Mouse (Mus musculus) limb, embryonic 13.5 days (tissue): ENCODE measurements around the gene Lgr6. TPM values are rescaled to one million over a fixed set of nuclear protein-coding genes. Genes with fewer than 3 reads are reported as not detected.

Source experiments
- ATAC-seq: fragments of 200-750 bp; cut with Nextera tagmentation; 2 replicates; pipeline ENCODE4 v1.8.0; 2017; ENCODE audit warnings: low read depth, moderate number of reproducible peaks, moderate TSS enrichment; ENCODE audit not compliant: low FRiP score
- H3K27ac ChIP-seq: fragments of 300-500 bp; sonication (generic); 2 replicates; pipeline ENCODE4 v1.5.1; 2015; ENCODE audit warnings: inconsistent platforms, mild to moderate bottlenecking, moderate library complexity
- H3K27me3 ChIP-seq: fragments of 300-500 bp; sonication (generic); 2 replicates; pipeline ENCODE4 v1.6.1; 2015; ENCODE audit warnings: mild to moderate bottlenecking, inconsistent platforms
- H3K36me3 ChIP-seq: fragments of 300-500 bp; sonication (generic); 2 replicates; pipeline ENCODE4 v1.6.1; 2015; ENCODE audit warnings: inconsistent platforms, mild to moderate bottlenecking, moderate library complexity
- H3K4me1 ChIP-seq: fragments of 300-500 bp; sonication (generic); 2 replicates; pipeline ENCODE4 v1.6.1; 2015; ENCODE audit warnings: inconsistent platforms
- H3K4me2 ChIP-seq: fragments of 300-500 bp; sonication (generic); replicated peaks from 2 replicates; pipeline ENCODE4 v1.6.1; 2015; ENCODE audit warnings: inconsistent platforms, mild to moderate bottlenecking, moderate library complexity
- H3K4me3 ChIP-seq: fragments of 300-500 bp; sonication (generic); 2 replicates; pipeline ENCODE4 v1.5.1; 2015; ENCODE audit warnings: moderate library complexity, mild to moderate bottlenecking, inconsistent platforms
- H3K9ac ChIP-seq: fragments of 300-500 bp; sonication (generic); 2 replicates; pipeline ENCODE4 v1.6.1; 2015; ENCODE audit warnings: mild to moderate bottlenecking, inconsistent platforms
- H3K9me3 ChIP-seq: fragments of 300-500 bp; sonication (generic); 2 replicates; pipeline ENCODE4 v1.6.1; 2016; ENCODE audit warnings: inconsistent platforms
- WGBS: fragments of 180-500 bp; shearing (Covaris S2); methylation state at CpG from one replicate; pipeline ENCODE4 v1.1.7; 2015; 5-methylcytosine and 5-hydroxymethylcytosine counted together
- polyA plus RNA-seq: library from polyadenylated mRNA; unstranded; fragments of >200 nt; fragmentation: Nextera tagmentation; extraction: Ambion mirVana; gene quantifications from 2 replicates; pipeline ENCODE4 v1.2.1, GENCODE M21; 2015

The Lgr6 gene
- polyA plus RNA-seq, 1 experiment from 2014 or later = 2.7 TPM

GRCm38 (mm10) chr1:135095189-135095588 is 9.9 kb downstream of the Lgr6 start:
- no peak overlapping the region for H3K4me2 ChIP-seq
- no peak overlapping the region for H3K27ac ChIP-seq
- ATAC-seq = no peak
- H3K36me3 ChIP-seq = no peaks in the 10 kb centered on the region
- H3K4me1 ChIP-seq = peaks cover 32% of the 10 kb centered on the region
- H3K9ac ChIP-seq = no peak overlapping the region; the same call in 1 of the 2 replicates
- H3K9me3 ChIP-seq = no peaks in the 10 kb centered on the region
- peaks cover 19% of the 10 kb centered on the region for H3K27me3 ChIP-seq
- no peak overlapping the region for H3K4me3 ChIP-seq
- 45% methylated on average over 7 of the region's 7 CpGs for WGBS

- H3K4me1 ChIP-seq = peaks cover 35% of the 10 kb centered on the region
- no peaks in the 10 kb centered on the region for H3K36me3 ChIP-seq
- ATAC-seq = no peak
- no peak overlapping the region for H3K4me3 ChIP-seq
- WGBS = 62% methylated on average over 7 of the region's 7 CpGs
- H3K27me3 ChIP-seq = peaks cover 22% of the 10 kb centered on the region
- H3K9me3 ChIP-seq = no peaks in the 10 kb centered on the region
- H3K9ac ChIP-seq = no peak overlapping the region
- H3K4me2 ChIP-seq = no peak overlapping the region
- no peak overlapping the region for H3K27ac ChIP-seq
These were observed 10.4 kb downstream of the Lgr6 start for GRCm38 (mm10) chr1:135094723-135095122.

GRCm38 (mm10) chr1:135090914-135091313 is 14.2 kb downstream of the Lgr6 start:
- Histone ChIP-seq H3K36me3 (no peaks in the 10 kb centered on the region), H3K4me1 (peaks cover 29% of the 10 kb centered on the region), H3K27me3 (peaks cover 35% of the 10 kb centered on the region), H3K4me2 (no peak overlapping the region), H3K4me3 (no peak overlapping the region), H3K9ac (no peak overlapping the region), H3K27ac (no peak overlapping the region), H3K9me3 (no peaks in the 10 kb centered on the region)
- ATAC-seq = no peak
- 78% methylated on average over 3 of the region's 3 CpGs for WGBS

- peaks cover 48% of the 10 kb centered on the region for H3K27me3 ChIP-seq
These were observed 15.4 kb downstream of the Lgr6 start for GRCm38 (mm10) chr1:135089626-135090025.

GRCm38 (mm10) chr1:135087414-135087813 is 17.7 kb downstream of the Lgr6 start:
- no peaks in the 10 kb centered on the region for H3K9me3 ChIP-seq
- no peak overlapping the region for H3K4me2 ChIP-seq
- H3K4me1 ChIP-seq = peaks cover 28% of the 10 kb centered on the region
- H3K36me3 ChIP-seq = no peaks in the 10 kb centered on the region
- H3K4me3 ChIP-seq = no peak overlapping the region
- WGBS = 48% methylated on average over 1 of the region's 1 CpGs
- no peak overlapping the region for H3K27ac ChIP-seq
- no peak for ATAC-seq
- no peak overlapping the region for H3K9ac ChIP-seq
- peaks cover 68% of the 10 kb centered on the region for H3K27me3 ChIP-seq

More at GRCm38 (mm10) chr1:135089626-135090025, 15.4 kb downstream of the Lgr6 start:
- H3K9me3 ChIP-seq = no peaks in the 10 kb centered on the region
- H3K4me3 ChIP-seq = no peak overlapping the region
- H3K36me3 ChIP-seq = no peaks in the 10 kb centered on the region
- 0 out of 2 replicates have a peak overlapping the region, but pooled peaks have one; percentile 3 for H3K27ac ChIP-seq
- 60% methylated on average over 10 of the region's 10 CpGs for WGBS
- H3K4me1 ChIP-seq = peaks cover 28% of the 10 kb centered on the region
- no peak overlapping the region for H3K9ac ChIP-seq
- ATAC-seq = no peak; the same call in 1 of the 2 replicates
- no peak overlapping the region for H3K4me2 ChIP-seq

GRCm38 (mm10) chr1:135086015-135086414 is 19.1 kb downstream of the Lgr6 start:
- H3K27me3 ChIP-seq = peaks cover 77% of the 10 kb centered on the region
- no peak overlapping the region for H3K27ac ChIP-seq
- WGBS = 21% methylated on average over 6 of the region's 7 CpGs
- no peak overlapping the region for H3K4me3 ChIP-seq
- no peaks in the 10 kb centered on the region for H3K36me3 ChIP-seq
- no peak for ATAC-seq
- no peak overlapping the region for H3K9ac ChIP-seq
- peaks cover 25% of the 10 kb centered on the region for H3K4me1 ChIP-seq
- no peaks in the 10 kb centered on the region for H3K9me3 ChIP-seq
- no peak overlapping the region for H3K4me2 ChIP-seq

- Histone ChIP-seq H3K4me1 (peaks cover 25% of the 10 kb centered on the region), H3K9me3 (no peaks in the 10 kb centered on the region), H3K9ac (no peak overlapping the region), H3K27me3 (peaks cover 77% of the 10 kb centered on the region), H3K36me3 (no peaks in the 10 kb centered on the region), H3K4me3 (peak overlapping the region; percentile 17), H3K4me2 (peak overlapping the region; percentile 50), H3K27ac (no peak overlapping the region)
- ATAC-seq = no peak
- 12% methylated on average over 28 of the region's 28 CpGs for WGBS
These were observed 19.7 kb downstream of the Lgr6 start for GRCm38 (mm10) chr1:135085296-135085871.

GRCm38 (mm10) chr1:135083465-135083864 is 21.6 kb downstream of the Lgr6 start:
- peaks cover 65% of the 10 kb centered on the region for H3K27me3 ChIP-seq
- no peaks in the 10 kb centered on the region for H3K36me3 ChIP-seq
- no peak for ATAC-seq
- H3K9me3 ChIP-seq = no peaks in the 10 kb centered on the region
- H3K9ac ChIP-seq = no peak overlapping the region
- H3K4me1 ChIP-seq = peaks cover 8% of the 10 kb centered on the region
- H3K27ac ChIP-seq = no peak overlapping the region
- 58% methylated on average over 9 of the region's 9 CpGs for WGBS
- no peak overlapping the region for H3K4me3 ChIP-seq
- no peak overlapping the region for H3K4me2 ChIP-seq

GRCm38 (mm10) chr1:135082267-135082666 is 22.8 kb downstream of the Lgr6 start:
- no peaks in the 10 kb centered on the region for H3K9me3 ChIP-seq
- 75% methylated on average over 3 of the region's 3 CpGs for WGBS
- no peak for ATAC-seq
- no peak overlapping the region for H3K27ac ChIP-seq
- H3K4me2 ChIP-seq = no peak overlapping the region
- H3K9ac ChIP-seq = no peak overlapping the region
- no peak overlapping the region for H3K4me3 ChIP-seq
- H3K27me3 ChIP-seq = peaks cover 55% of the 10 kb centered on the region
- peaks cover 8% of the 10 kb centered on the region for H3K4me1 ChIP-seq
- no peaks in the 10 kb centered on the region for H3K36me3 ChIP-seq

GRCm38 (mm10) chr1:135079021-135079420 is 26.1 kb downstream of the Lgr6 start:
- 20% methylated on average over 2 of the region's 2 CpGs for WGBS
- Histone ChIP-seq H3K9me3 (0 out of 2 replicates have a peak, but pooled peaks cover 4% of the 10 kb centered on the region), H3K4me3 (no peak overlapping the region), H3K4me1 (no peaks in the 10 kb centered on the region), H3K36me3 (no peaks in the 10 kb centered on the region), H3K9ac (no peak overlapping the region), H3K27me3 (peaks cover 22% of the 10 kb centered on the region), H3K27ac (no peak overlapping the region), H3K4me2 (no peak overlapping the region)
- no peak for ATAC-seq

GRCm38 (mm10) chr1:135076470-135076869 is 28.6 kb downstream of the Lgr6 start:
- Histone ChIP-seq H3K4me1 (no peaks in the 10 kb centered on the region), H3K36me3 (no peaks in the 10 kb centered on the region), H3K9ac (no peak overlapping the region), H3K27me3 (peaks cover 1% of the 10 kb centered on the region; the same call in 1 of the 2 replicates), H3K9me3 (0 out of 2 replicates have a peak, but pooled peaks cover 5% of the 10 kb centered on the region), H3K27ac (no peak overlapping the region), H3K4me2 (no peak overlapping the region), H3K4me3 (no peak overlapping the region)
- ATAC-seq = no peak
- WGBS = 49% methylated on average over 5 of the region's 5 CpGs

- Histone ChIP-seq H3K4me1 (no peaks in the 10 kb centered on the region), H3K4me2 (no peak overlapping the region), H3K4me3 (no peak overlapping the region), H3K9me3 (0 out of 2 replicates have a peak, but pooled peaks cover 5% of the 10 kb centered on the region), H3K9ac (no peak overlapping the region), H3K36me3 (no peaks in the 10 kb centered on the region), H3K27ac (no peak overlapping the region), H3K27me3 (peaks cover under 1% of the 10 kb centered on the region)
- WGBS = 94% methylated on average over 1 of the region's 1 CpGs
- ATAC-seq = no peak
These were observed 29.8 kb downstream of the Lgr6 start for GRCm38 (mm10) chr1:135075270-135075669.

- Histone ChIP-seq H3K27me3 (peaks cover 9% of the 10 kb centered on the region), H3K9me3 (0 out of 2 replicates have a peak, but pooled peaks cover 5% of the 10 kb centered on the region), H3K36me3 (no peaks in the 10 kb centered on the region), H3K9ac (no peak overlapping the region), H3K4me3 (no peak overlapping the region), H3K4me2 (no peak overlapping the region), H3K4me1 (no peaks in the 10 kb centered on the region), H3K27ac (no peak overlapping the region)
- WGBS = 54% methylated on average over 5 of the region's 5 CpGs
- ATAC-seq = no peak
These were observed 32.4 kb downstream of the Lgr6 start for GRCm38 (mm10) chr1:135072643-135073042.
